In the genomic region with DNA sequence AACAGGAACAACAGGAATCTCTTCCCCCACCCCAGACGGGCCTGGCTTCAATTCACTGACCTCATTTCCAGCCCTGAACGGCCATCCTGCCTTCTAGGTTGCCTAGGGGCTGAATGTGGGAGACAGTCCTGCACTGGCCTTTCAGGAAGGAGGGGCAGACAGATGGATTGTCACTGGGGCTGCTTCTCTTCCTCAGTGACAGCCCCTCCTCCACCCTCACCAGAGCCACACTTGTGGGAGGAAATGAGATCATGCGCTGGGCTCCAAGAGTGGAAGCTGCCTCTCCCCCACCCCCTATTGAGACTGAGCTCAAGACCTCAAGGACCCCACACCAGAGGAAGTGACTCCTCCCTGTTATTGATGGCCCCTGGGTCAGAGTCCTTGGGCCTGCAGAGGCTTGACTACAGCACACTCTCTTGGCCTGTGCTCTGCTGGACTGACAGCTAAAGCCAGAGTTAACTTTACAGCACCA, we compare ENCODE assay signal across 10 mouse cellular contexts. TPM values are rescaled to one million over a fixed set of nuclear protein-coding genes. Genes with fewer than 3 reads are reported as not detected.
A peak's percentile ranks its signal among the peaks of the same experiment; 100 is the strongest.
DNase-seq lines count a peak whose midpoint lies in the region; ATAC-seq and TF ChIP-seq lines count a peak whose summit lies in the region.
"Had no signal": no experiment of that assay in that cellular context is flagged by ENCODE, and none has a peak within 500 bp of the region (broad histone marks: within the 10 kb centered on the region; RNA-seq: fewer than 3 reads in every experiment).

No protein-coding gene starts in this region.

- H3K36me3 ChIP-seq in embryonic facial prominence, embryonic 13.5 days = peaks cover 61% of the 10 kb centered on the region
- H3K36me3 ChIP-seq in heart, postnatal 0 days (replicated peaks; ENCODE audit: control insufficient read depth, insufficient read depth, low read length) = peaks cover 31% of the 10 kb centered on the region
- peaks cover 15% of the 10 kb centered on the region; the same call in 1 of the 2 replicates for H3K36me3 ChIP-seq in kidney, postnatal 0 days (ENCODE audit: insufficient read depth, low read length)
- 0 out of 2 replicates have a peak, but pooled peaks cover 2% of the 10 kb centered on the region for H3K36me3 ChIP-seq in liver, embryonic 14.5 days (replicated peaks; ENCODE audit: control insufficient read depth, insufficient read depth, low read depth)

- no peak for TF ChIP-seq CTCF in heart, postnatal 0 days (IDR thresholded peaks at IDR 0.05; ENCODE audit: low read depth)
- TF ChIP-seq CTCF in kidney, postnatal 0 days (IDR thresholded peaks at IDR 0.05; ENCODE audit: low read depth) = no peak
- TF ChIP-seq CTCF in liver, embryonic 14.5 days (IDR thresholded peaks at IDR 0.05; ENCODE audit: low read depth) = no peak

- peak; percentile 88 for TF ChIP-seq EP300 in heart, postnatal 0 days (IDR thresholded peaks at IDR 0.05; ENCODE audit: low read depth)
- TF ChIP-seq EP300 in liver, embryonic 14.5 days (IDR thresholded peaks at IDR 0.05; ENCODE audit: low read depth) = no peak

- peak; percentile 81 for DNase-seq in right cerebral cortex, adult 18-20 months
- no peak for DNase-seq in right cerebral cortex, postnatal 4 days
- peak; percentile 89 for DNase-seq in heart, postnatal 0 days (ENCODE audit: low spot score)
- peak; percentile 93 for DNase-seq in kidney, postnatal 0 days (ENCODE audit: low spot score)
- DNase-seq in liver, embryonic 14.5 days (ENCODE audit: low read depth in 3 of 3, low spot score in 3 of 3) = peak in 2 of 3 experiments; percentile 31 to 41
- DNase-seq in natural killer cell, adult 2 months (ENCODE audit: low spot score in 2 of 2) = peak; percentile 58 to 63
- DNase-seq in thymus, postnatal 25 days = peak; percentile 73

- peaks cover 14% of the 10 kb centered on the region for H3K4me1 ChIP-seq in embryonic facial prominence, embryonic 13.5 days
- peaks cover 20% of the 10 kb centered on the region for H3K4me1 ChIP-seq in heart, postnatal 0 days (ENCODE audit: control insufficient read depth, insufficient read depth)
- H3K4me1 ChIP-seq in kidney, postnatal 0 days (replicated peaks; ENCODE audit: insufficient read depth, low read length) = peaks cover 17% of the 10 kb centered on the region; the same call in 1 of the 2 replicates
- H3K4me1 ChIP-seq in liver, embryonic 14.5 days (replicated peaks; ENCODE audit: control insufficient read depth in 2 of 2, insufficient read depth in 2 of 2, low read length in 1 of 2) = peaks cover 0 to 23% of the 10 kb centered on the region in 2 experiments; a peak in 2 of 4 replicates

- peak overlapping the region; percentile 39 for H3K27ac ChIP-seq in embryonic facial prominence, embryonic 13.5 days
- peak overlapping the region; percentile 84 for H3K27ac ChIP-seq in heart, postnatal 0 days (ENCODE audit: low read depth)
- peak overlapping the region; percentile 87 for H3K27ac ChIP-seq in kidney, postnatal 0 days
- no peak overlapping the region for H3K27ac ChIP-seq in liver, embryonic 14.5 days

- H3K9ac ChIP-seq in embryonic facial prominence, embryonic 13.5 days = no peak overlapping the region
- H3K9ac ChIP-seq in heart, postnatal 0 days (replicated peaks; ENCODE audit: low read depth, low read length) = no peak overlapping the region
- no peak overlapping the region for H3K9ac ChIP-seq in kidney, postnatal 0 days (ENCODE audit: low read depth, low read length)
- no peak overlapping the region for H3K9ac ChIP-seq in liver, embryonic 14.5 days (replicated peaks)
- H3K9ac ChIP-seq: midbrain, embryonic 12.5 days had no signal

- no peak overlapping the region for H3K4me2 ChIP-seq in embryonic facial prominence, embryonic 13.5 days
- no peak overlapping the region for H3K4me2 ChIP-seq in heart, postnatal 0 days (ENCODE audit: low read depth, low read length)
- no peak overlapping the region for H3K4me2 ChIP-seq in kidney, postnatal 0 days (ENCODE audit: low read length)
- H3K4me2 ChIP-seq in liver, embryonic 14.5 days (ENCODE audit: low read depth) = no peak overlapping the region
- H3K4me2 ChIP-seq: midbrain, embryonic 12.5 days had no signal

- H3K27me3 ChIP-seq in embryonic facial prominence, embryonic 13.5 days = no peaks in the 10 kb centered on the region
- no peaks in the 10 kb centered on the region for H3K27me3 ChIP-seq in heart, postnatal 0 days (ENCODE audit: control insufficient read depth, insufficient read depth, low read length)
- H3K27me3 ChIP-seq in kidney, postnatal 0 days (ENCODE audit: insufficient read depth, low read length) = no peaks in the 10 kb centered on the region
- no peaks in the 10 kb centered on the region for H3K27me3 ChIP-seq in liver, embryonic 14.5 days (ENCODE audit: control insufficient read depth, insufficient read depth, low read length)
- H3K27me3 ChIP-seq: midbrain, embryonic 12.5 days; Patski had no signal

- ATAC-seq in embryonic facial prominence, embryonic 13.5 days (ENCODE audit: insufficient number of reproducible peaks, insufficient read depth, low FRiP score, low TSS enrichment, low read depth) = no peak
- peak; percentile 91 for ATAC-seq in heart, postnatal 0 days (ENCODE audit: insufficient read depth, low read depth)
- ATAC-seq in kidney, postnatal 0 days (replicated peaks; ENCODE audit: low FRiP score, low read depth) = peak; percentile 83
- peak; percentile 70 for ATAC-seq in liver, embryonic 14.5 days (ENCODE audit: insufficient read depth)
- ATAC-seq: Patski had no signal

- H3K9me3 ChIP-seq in embryonic facial prominence, embryonic 13.5 days = no peaks in the 10 kb centered on the region
- H3K9me3 ChIP-seq in heart, postnatal 0 days (replicated peaks; ENCODE audit: control insufficient read depth, low read length) = no peaks in the 10 kb centered on the region
- H3K9me3 ChIP-seq in kidney, postnatal 0 days (replicated peaks; ENCODE audit: low read length) = no peaks in the 10 kb centered on the region
- H3K9me3 ChIP-seq in liver, embryonic 14.5 days (ENCODE audit: control insufficient read depth, low read length) = no peaks in the 10 kb centered on the region
- H3K9me3 ChIP-seq: midbrain, embryonic 12.5 days had no signal

- H3K4me3 ChIP-seq in embryonic facial prominence, embryonic 13.5 days = no peak overlapping the region
- no peak overlapping the region for H3K4me3 ChIP-seq in heart, postnatal 0 days (ENCODE audit: low read depth, low read length)
- H3K4me3 ChIP-seq in kidney, postnatal 0 days (replicated peaks; ENCODE audit: low read depth, low read length) = no peak overlapping the region
- H3K4me3 ChIP-seq in liver, embryonic 14.5 days (ENCODE audit: insufficient read depth in 1 of 2, low read depth in 2 of 2, low read length in 2 of 2) = no peak overlapping the region
- H3K4me3 ChIP-seq: midbrain, embryonic 12.5 days had no signal

- 21% methylated on average over 3 of the region's 3 CpGs for WGBS in embryonic facial prominence, embryonic 13.5 days
- 49% methylated on average over 3 of the region's 3 CpGs for WGBS in heart, postnatal 0 days
- 7% methylated on average over 3 of the region's 3 CpGs for WGBS in kidney, postnatal 0 days
- 24% methylated on average over 3 of the region's 3 CpGs for WGBS in liver, embryonic 14.5 days (ENCODE audit: insufficient replicate concordance)

RNA-seq across cellular contexts. Expression of a gene that starts 30.1 kb away (rescaled TPM):
- polyA plus RNA-seq in embryonic facial prominence, embryonic 13.5 days (2015; fragmentation: Nextera tagmentation; extraction: Ambion mirVana) = 33.1 and 35.0 TPM in 2 replicates
- total RNA-seq in heart, postnatal 0 days (2014; rRNA removed; ENCODE audit: low replicate concordance) = 54.2 and 62.6 TPM in 2 replicates
- 43.5 and 45.4 TPM in 2 replicates for polyA plus RNA-seq in heart, postnatal 0 days (2015; fragmentation: Nextera tagmentation; extraction: Ambion mirVana)
- 23.1 and 23.4 TPM in 2 replicates for polyA plus RNA-seq in kidney, postnatal 0 days (2015; fragmentation: Nextera tagmentation; extraction: Ambion mirVana)
- 5.6 and 6.4 TPM in 2 replicates for polyA plus RNA-seq in liver, embryonic 14.5 days (2012; rRNA removed)
- 5.9 and 7.0 TPM in 2 replicates for polyA plus RNA-seq in liver, embryonic 14.5 days (2014; fragmentation: Nextera tagmentation; extraction: Ambion mirVana)

RNA-seq across cellular contexts. Expression of a gene that starts 49.6 kb away (rescaled TPM):
- polyA plus RNA-seq in embryonic facial prominence, embryonic 13.5 days (2015; fragmentation: Nextera tagmentation; extraction: Ambion mirVana) = 13.7 and 14.4 TPM in 2 replicates
- 8.0 and 22.3 TPM in 2 replicates for total RNA-seq in heart, postnatal 0 days (2014; rRNA removed; ENCODE audit: low replicate concordance)
- polyA plus RNA-seq in heart, postnatal 0 days (2015; fragmentation: Nextera tagmentation; extraction: Ambion mirVana) = 8.2 and 9.3 TPM in 2 replicates
- polyA plus RNA-seq in kidney, postnatal 0 days (2015; fragmentation: Nextera tagmentation; extraction: Ambion mirVana) = 13.5 and 14.3 TPM in 2 replicates
- 3.0 and 4.0 TPM in 2 replicates for polyA plus RNA-seq in liver, embryonic 14.5 days (2012; rRNA removed)
- 7.1 and 7.2 TPM in 2 replicates for polyA plus RNA-seq in liver, embryonic 14.5 days (2014; fragmentation: Nextera tagmentation; extraction: Ambion mirVana)

RNA-seq across cellular contexts. Expression of a gene that starts 51.4 kb away (rescaled TPM):
- polyA plus RNA-seq in embryonic facial prominence, embryonic 13.5 days (2015; fragmentation: Nextera tagmentation; extraction: Ambion mirVana) = 0.55 and 1.00 TPM in 2 replicates
- total RNA-seq in heart, postnatal 0 days (2014; rRNA removed; ENCODE audit: low replicate concordance) = 0.93 and 1.6 TPM in 2 replicates
- polyA plus RNA-seq in heart, postnatal 0 days (2015; fragmentation: Nextera tagmentation; extraction: Ambion mirVana) = 0.04 and 0.05 TPM in 2 replicates
- 0.97 and 1.0 TPM in 2 replicates for polyA plus RNA-seq in kidney, postnatal 0 days (2015; fragmentation: Nextera tagmentation; extraction: Ambion mirVana)
- 0.50 and 0.64 TPM in 2 replicates for polyA plus RNA-seq in liver, embryonic 14.5 days (2012; rRNA removed)
- polyA plus RNA-seq in liver, embryonic 14.5 days (2014; fragmentation: Nextera tagmentation; extraction: Ambion mirVana) = 0.11 TPM in 2 replicates
